Mouse (Mus musculus) embryonic fibroblast, embryonic 13.5 days (primary cell): ENCODE data around the gene Klk1b4. TPM values are rescaled to one million over a fixed set of nuclear protein-coding genes. Genes with fewer than 3 reads are reported as not detected.

ENCODE experiments used
- H3K27ac ChIP-seq: 2 replicates; pipeline ENCODE4 v1.5.1; 2012; ENCODE audit warnings: low read length, control low read depth, inconsistent platforms; ENCODE audit not compliant: insufficient read depth
- H3K4me1 ChIP-seq: 2 replicates; pipeline ENCODE4 v1.6.1; 2011; ENCODE audit warnings: low read length; ENCODE audit not compliant: control insufficient read depth, insufficient read depth
- H3K4me3 ChIP-seq: 2 replicates; pipeline ENCODE4 v1.5.1; 2011; ENCODE audit warnings: mild to moderate bottlenecking, control low read depth, low read length; ENCODE audit not compliant: insufficient read depth
- CTCF ChIP-seq: IDR thresholded peaks from 2 replicates; pipeline ENCODE4 v1.5.1; 2011; ENCODE audit warnings: mild to moderate bottlenecking, control low read depth, low read length, moderate library complexity, borderline replicate concordance; ENCODE audit not compliant: insufficient read depth
- POLR2A ChIP-seq: IDR thresholded peaks from 2 replicates; pipeline ENCODE4 v1.6.1; 2011; ENCODE audit warnings: low read depth, mild to moderate bottlenecking, control low read depth, low read length, moderate library complexity
- polyA plus RNA-seq: library from polyadenylated mRNA; stranded (reverse); fragments of >200 nt; gene quantifications from 2 replicates; pipeline ENCODE4 v1.2.4, GENCODE M21; 2011; ENCODE audit warnings: low read depth; ENCODE audit not compliant: missing spikeins, insufficient read length

Gene Klk1b4
- polyA plus RNA-seq, 1 experiment = not detected

DNA sequence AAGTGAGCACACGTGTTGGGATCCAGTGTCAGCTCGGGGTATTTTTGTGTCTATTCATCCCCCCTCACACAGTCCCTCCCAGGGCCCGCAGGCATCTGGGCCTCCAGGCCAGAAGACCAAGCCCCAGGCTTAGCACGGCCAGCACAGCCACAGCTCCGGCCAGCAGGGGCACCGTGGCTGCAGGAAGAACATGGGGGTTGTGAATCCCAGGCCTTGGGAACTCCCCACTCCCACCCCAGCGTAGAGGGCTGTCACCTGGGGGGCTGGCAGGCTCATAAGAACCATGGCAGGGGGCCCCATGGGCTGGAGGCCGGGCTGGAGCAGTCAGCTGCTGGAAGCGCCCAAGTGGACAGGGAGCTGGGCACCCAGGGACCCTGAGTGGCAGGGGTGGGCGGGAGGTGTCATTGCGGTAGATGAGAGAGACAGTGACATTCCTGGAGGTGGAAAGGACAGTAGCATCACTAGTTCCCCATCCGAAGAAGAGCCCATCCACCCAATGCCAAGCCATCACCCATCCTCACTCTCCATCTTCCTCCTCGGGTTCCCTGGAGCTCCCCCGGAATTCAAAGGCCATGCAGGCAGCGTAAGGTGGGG, 45.9 kb downstream of the Klk1b4 start:
- TF ChIP-seq CTCF (no peak), POLR2A (no peak)
- no peaks in the 10 kb centered on the region for H3K4me1 ChIP-seq
- H3K27ac ChIP-seq = no peak overlapping the region
- H3K4me3 ChIP-seq = no peak overlapping the region

DNA sequence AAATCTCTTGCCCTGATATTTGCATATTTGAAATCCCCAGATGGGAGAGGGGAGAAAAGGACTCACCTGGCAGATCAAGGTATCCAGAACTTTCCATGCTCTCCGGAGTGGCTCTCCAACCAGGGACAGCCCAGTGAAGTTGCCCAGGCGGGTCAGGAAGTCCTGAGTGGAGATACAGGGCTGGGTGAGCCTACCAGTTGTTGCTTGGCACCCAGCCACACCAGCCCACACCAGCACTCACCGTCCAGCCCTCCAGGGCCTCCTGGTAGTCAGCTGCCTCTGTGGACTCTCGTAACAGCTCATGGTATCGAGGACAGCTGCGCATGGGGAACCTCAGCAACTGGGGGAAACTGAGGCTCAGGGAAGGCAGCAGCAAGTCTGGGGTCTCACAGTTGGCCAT, 47.7 kb downstream of the Klk1b4 start:
- no peaks in the 10 kb centered on the region for H3K4me1 ChIP-seq
- 0 out of 2 replicates have a peak, but pooled peaks have one; percentile 6 for TF ChIP-seq POLR2A
- TF ChIP-seq CTCF = no peak
- no peak overlapping the region for H3K27ac ChIP-seq
- H3K4me3 ChIP-seq = no peak overlapping the region

DNA sequence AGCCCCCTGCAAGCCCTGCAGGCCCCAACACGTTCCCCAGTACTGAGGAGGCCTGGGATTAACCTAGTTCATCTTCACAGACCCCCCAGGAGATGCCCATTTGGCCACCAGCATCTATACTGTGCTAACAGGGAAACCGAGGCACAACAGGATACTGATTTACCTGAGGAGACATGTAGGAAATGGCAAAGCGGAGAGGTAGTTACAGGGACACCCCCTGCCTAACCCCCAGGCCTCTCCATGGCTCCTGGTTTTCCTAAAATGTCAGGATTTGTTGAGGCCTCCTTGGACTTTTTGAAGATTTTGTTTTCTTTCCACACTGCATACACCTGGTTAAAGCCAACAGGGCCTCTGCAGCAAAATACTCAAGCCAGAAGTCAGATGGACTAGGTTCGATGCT, 50.0 kb downstream of the Klk1b4 start, which contains the start of gene Acp4:
TSS of gene Acp4 (minus strand) at position 101 of the 400 bp plus-strand sequence.
- H3K4me1 ChIP-seq = no peaks in the 10 kb centered on the region

DNA sequence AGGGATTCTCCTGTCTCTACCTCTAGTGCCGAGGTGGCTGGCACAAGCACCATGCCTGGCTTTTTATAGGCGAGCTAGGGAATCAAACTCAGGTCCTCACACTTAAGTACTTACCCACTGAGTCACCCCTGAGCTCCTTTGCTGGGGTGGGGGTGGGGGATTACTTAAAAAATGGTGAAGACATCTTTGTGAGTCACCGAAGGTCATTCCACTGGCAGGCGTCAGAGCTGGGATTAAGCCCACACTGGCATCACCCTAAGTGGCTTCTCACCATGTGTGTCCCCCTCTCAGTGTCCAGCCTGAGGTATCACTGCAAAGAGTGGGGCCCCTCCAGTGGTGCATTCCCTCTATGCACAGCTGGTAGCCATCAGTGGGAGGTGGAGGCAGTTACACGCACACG, 53.2 kb downstream of the Klk1b4 start:
- no peaks in the 10 kb centered on the region for H3K4me1 ChIP-seq
- no peak overlapping the region for H3K4me3 ChIP-seq
- H3K27ac ChIP-seq = no peak overlapping the region
- TF ChIP-seq POLR2A (no peak), CTCF (no peak)

More for the DNA sequence above, 50.0 kb downstream of the Klk1b4 start, which contains the start of gene Acp4:
- TF ChIP-seq CTCF (no peak), POLR2A (no peak)
- H3K27ac ChIP-seq = no peak within 1 kb of the TSS
- H3K4me3 ChIP-seq = no peak within 1 kb of the TSS

DNA sequence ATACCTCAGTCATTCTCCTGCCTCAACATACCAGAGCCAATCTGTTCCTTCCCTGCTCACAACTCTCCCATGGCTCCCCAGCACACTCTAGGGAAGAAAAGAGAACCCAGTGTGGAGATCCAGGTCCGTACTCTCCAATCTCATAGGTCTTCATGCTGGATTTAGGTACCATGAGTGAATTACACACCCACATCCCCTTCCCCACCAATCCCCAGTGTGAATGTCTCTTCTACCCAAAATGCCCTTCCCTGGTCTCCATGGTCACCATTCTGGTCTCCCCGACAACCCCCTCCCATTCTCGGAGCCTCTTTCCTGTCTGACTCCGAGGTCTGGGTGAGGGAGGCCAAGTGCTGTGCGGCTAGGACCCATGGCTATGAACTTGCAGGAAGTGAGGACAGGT, 53.9 kb downstream of the Klk1b4 start, which contains the start of gene Gm15517:
TSS of gene Gm15517 (plus strand) at position 301 of the 400 bp plus-strand sequence.
- no peak within 1 kb of the TSS for H3K4me3 ChIP-seq
- H3K4me1 ChIP-seq = no peaks in the 10 kb centered on the region
- TF ChIP-seq CTCF (no peak), POLR2A (no peak)

More for the DNA sequence above, 53.9 kb downstream of the Klk1b4 start, which contains the start of gene Gm15517:
- no peak within 1 kb of the TSS for H3K27ac ChIP-seq

Other genes starting within 250 kb of the Klk1b4 start
- gene Klk1b1, start 240.7 kb upstream of the Klk1b4 start, polyA plus RNA-seq = not detected in 2 replicates
- gene Klk1b9, start 231.4 kb upstream of the Klk1b4 start, polyA plus RNA-seq = not detected in 2 replicates
- not detected in 2 replicates for gene Klk1b11, start 211.6 kb upstream of the Klk1b4 start, polyA plus RNA-seq
- not detected in 2 replicates for gene Klk1b26, start 195.3 kb upstream of the Klk1b4 start, polyA plus RNA-seq
- gene Klk1b27, start 155.1 kb upstream of the Klk1b4 start, polyA plus RNA-seq = not detected in 2 replicates
- gene Klk1b21, start 105.1 kb upstream of the Klk1b4 start, polyA plus RNA-seq = not detected in 2 replicates
- gene Klk1b22, start 94.8 kb upstream of the Klk1b4 start, polyA plus RNA-seq = not detected in 2 replicates
- gene Klk1b16, start 70.7 kb upstream of the Klk1b4 start, polyA plus RNA-seq = not detected in 2 replicates
- not detected in 2 replicates for gene Klk1b24, start 19.2 kb upstream of the Klk1b4 start, polyA plus RNA-seq
- not detected in 2 replicates for gene Klk1b3, start 9.2 kb upstream of the Klk1b4 start, polyA plus RNA-seq
- gene Klk1b5, start 8.5 kb downstream of the Klk1b4 start, polyA plus RNA-seq = not detected in 2 replicates
- gene Klk1, start 17.9 kb downstream of the Klk1b4 start, polyA plus RNA-seq = not detected in 2 replicates
- not detected in 2 replicates for gene Gm36864, start 28.7 kb downstream of the Klk1b4 start, polyA plus RNA-seq
- gene 1700028J19Rik, start 39.3 kb downstream of the Klk1b4 start, polyA plus RNA-seq = 0.75 and 1.1 TPM in 2 replicates
- gene 2410002F23Rik, start 39.3 kb downstream of the Klk1b4 start, polyA plus RNA-seq = 71.4 and 78.0 TPM in 2 replicates
- gene Acp4, start 49.9 kb downstream of the Klk1b4 start, polyA plus RNA-seq = not detected in 2 replicates
- gene Gm15517, start 54.0 kb downstream of the Klk1b4 start, polyA plus RNA-seq = not detected in 2 replicates
- 2.6 and 13.4 TPM in 2 replicates for gene Clec11a, start 99.5 kb downstream of the Klk1b4 start, polyA plus RNA-seq
- gene Shank1, start 102.8 kb downstream of the Klk1b4 start, polyA plus RNA-seq = 1.1 and 2.6 TPM in 2 replicates
- 0.18 and 0.25 TPM in 2 replicates for gene Syt3, start 176.7 kb downstream of the Klk1b4 start, polyA plus RNA-seq
- not detected in 2 replicates for gene 1700008O03Rik, start 178.4 kb downstream of the Klk1b4 start, polyA plus RNA-seq
- 0.32 TPM in 1 of 2 replicates, not detected in the other for gene Lrrc4b, start 221.6 kb downstream of the Klk1b4 start, polyA plus RNA-seq